Mouse (Mus musculus) hindbrain, embryonic 14.5 days (tissue): ENCODE measurements around the gene Olfr223. TPM values are rescaled to one million over a fixed set of nuclear protein-coding genes. Genes with fewer than 3 reads are reported as not detected.

Experiments
- polyA plus RNA-seq: library from polyadenylated mRNA; unstranded; fragments of >200 nt; fragmentation: Nextera tagmentation; extraction: Ambion mirVana; gene quantifications from 2 replicates; pipeline ENCODE4 v1.2.1, GENCODE M21; 2014

Gene Olfr223
- polyA plus RNA-seq, 1 experiment from 2014 or later = not detected

Other genes starting within 250 kb of the Olfr223 start
- not detected in 2 replicates for gene Prss38, start 217.6 kb downstream of the Olfr223 start, polyA plus RNA-seq
- 17.6 and 19.8 TPM in 2 replicates for gene Jmjd4, start 143.2 kb downstream of the Olfr223 start, polyA plus RNA-seq
- gene Snap47, start 142.1 kb downstream of the Olfr223 start, polyA plus RNA-seq = 622 and 648 TPM in 2 replicates
- gene Zfp867, start 120.8 kb downstream of the Olfr223 start, polyA plus RNA-seq = 13.7 and 16.3 TPM in 2 replicates
- 12.3 and 13.7 TPM in 2 replicates for gene Zkscan17, start 66.5 kb downstream of the Olfr223 start, polyA plus RNA-seq
- gene Nlrp3, start 51.7 kb downstream of the Olfr223 start, polyA plus RNA-seq = 0.10 and 0.11 TPM in 2 replicates
- not detected in 2 replicates for gene Olfr222, start 17.1 kb downstream of the Olfr223 start, polyA plus RNA-seq
- 68.1 and 71.5 TPM in 2 replicates for gene Mprip, start 68.0 kb upstream of the Olfr223 start, polyA plus RNA-seq
- 4.3 and 5.2 TPM in 2 replicates for gene Pld6, start 194.4 kb upstream of the Olfr223 start, polyA plus RNA-seq
- 35.9 and 39.7 TPM in 2 replicates for gene Flcn, start 216.7 kb upstream of the Olfr223 start, polyA plus RNA-seq
- gene Nt5m, start 246.2 kb upstream of the Olfr223 start, polyA plus RNA-seq = 70.0 and 70.1 TPM in 2 replicates
- 198 and 199 TPM in 2 replicates for gene Cops3, start 246.5 kb upstream of the Olfr223 start, polyA plus RNA-seq